Mouse (Mus musculus) midbrain, postnatal 0 days (tissue): ENCODE measurements around the gene Rftn1. TPM values are rescaled to one million over a fixed set of nuclear protein-coding genes. Genes with fewer than 3 reads are reported as not detected.

Source experiments
- ATAC-seq: fragments of 200-750 bp; cut with Nextera tagmentation; 2 replicates; pipeline ENCODE4 v1.8.0; 2017; ENCODE audit warnings: moderate number of reproducible peaks, mild to moderate bottlenecking, moderate TSS enrichment, moderate library complexity; ENCODE audit not compliant: low FRiP score
- DNase-seq: peaks from one replicate; pipeline ENCODE4 v3.0.0-alpha.2; 2015; ENCODE audit warnings: low spot score
- H3K27ac ChIP-seq: fragments of 300-500 bp; sonication (generic); 2 replicates; pipeline ENCODE4 v1.5.1; 2014; ENCODE audit warnings: low read depth, mild to moderate bottlenecking, low read length, mixed read lengths
- H3K27me3 ChIP-seq: fragments of 300-500 bp; sonication (generic); 2 replicates; pipeline ENCODE4 v1.6.1; 2014; ENCODE audit warnings: low read length, control low read depth, mixed read lengths; ENCODE audit not compliant: insufficient read depth
- H3K36me3 ChIP-seq: fragments of 300-500 bp; sonication (generic); 2 replicates; pipeline ENCODE4 v1.6.1; 2014; ENCODE audit warnings: low read length, control low read depth, mixed read lengths; ENCODE audit not compliant: insufficient read depth
- H3K4me1 ChIP-seq: fragments of 300-500 bp; sonication (generic); 2 replicates; pipeline ENCODE4 v1.6.1; 2014; ENCODE audit warnings: mild to moderate bottlenecking, control low read depth, antibody characterized with exemption, low read length, mixed read lengths; ENCODE audit not compliant: insufficient read depth
- H3K4me2 ChIP-seq: fragments of 300-500 bp; sonication (generic); 2 replicates; pipeline ENCODE4 v1.6.1; 2014; ENCODE audit warnings: low read depth, mild to moderate bottlenecking, low read length, mixed read lengths; ENCODE audit not compliant: poor library complexity, severe bottlenecking
- H3K4me3 ChIP-seq: fragments of 300-500 bp; sonication (generic); 2 replicates; pipeline ENCODE4 v1.5.1; 2014; ENCODE audit warnings: low read depth, mild to moderate bottlenecking, low read length, moderate library complexity
- H3K9ac ChIP-seq: fragments of 300-500 bp; sonication (generic); replicated peaks from 2 replicates; pipeline ENCODE4 v1.6.1; 2014; ENCODE audit warnings: mild to moderate bottlenecking, low read length, moderate library complexity, mixed read lengths; ENCODE audit not compliant: poor library complexity, severe bottlenecking
- H3K9me3 ChIP-seq: fragments of 300-500 bp; sonication (generic); 2 replicates; pipeline ENCODE4 v1.6.1; 2016; ENCODE audit warnings: low read length, control low read depth
- CTCF ChIP-seq: IDR thresholded peaks from 2 replicates; pipeline ENCODE4 v1.5.1; 2016; ENCODE audit warnings: antibody characterized with exemption, mild to moderate bottlenecking
- WGBS: fragments of 180-500 bp; shearing (Covaris S2); extraction: QIAGEN DNeasy Blood & Tissue Kit; methylation state at CpG from one replicate; pipeline ENCODE4 v1.1.7; 2014; 5-methylcytosine and 5-hydroxymethylcytosine counted together
- polyA plus RNA-seq: library from polyadenylated mRNA; unstranded; fragments of >200 nt; fragmentation: Nextera tagmentation; extraction: Ambion mirVana; gene quantifications from 2 replicates; pipeline ENCODE4 v1.2.1, GENCODE M21; 2015
- total RNA-seq: library from RNA; depleted of rRNA; stranded (reverse); fragments of >200 nt; gene quantifications from 2 replicates; pipeline ENCODE4 v1.2.3, GENCODE M21; 2014

Gene Rftn1
- total and polyA plus RNA-seq, 2 experiments from 2014 or later = 28.2 to 46.4 TPM

GRCm38 (mm10) chr17:50084721-50085120 lies 105.8 kb downstream of the Rftn1 start:
- WGBS = 85% methylated on average over 6 of the region's 6 CpGs
- TF ChIP-seq CTCF = no peak
- Histone ChIP-seq H3K9me3 (no peaks in the 10 kb centered on the region), H3K27me3 (no peaks in the 10 kb centered on the region; the same call in 1 of the 2 replicates), H3K4me1 (no peaks in the 10 kb centered on the region), H3K4me3 (no peak overlapping the region), H3K9ac (no peak overlapping the region), H3K4me2 (no peak overlapping the region), H3K27ac (no peak overlapping the region), H3K36me3 (no peaks in the 10 kb centered on the region)
- DNase-seq = no peak
- no peak for ATAC-seq

- no peak for TF ChIP-seq CTCF
- H3K27ac ChIP-seq = no peak overlapping the region
Observed at GRCm38 (mm10) chr17:50083937-50084336, 106.5 kb downstream of the Rftn1 start.

GRCm38 (mm10) chr17:50082947-50083346 lies 107.5 kb downstream of the Rftn1 start:
- no peaks in the 10 kb centered on the region; the same call in 1 of the 2 replicates for H3K27me3 ChIP-seq
- no peak overlapping the region for H3K4me3 ChIP-seq
- H3K27ac ChIP-seq = no peak overlapping the region
- TF ChIP-seq CTCF = no peak
- DNase-seq = no peak
- no peaks in the 10 kb centered on the region for H3K9me3 ChIP-seq
- no peak for ATAC-seq
- no peaks in the 10 kb centered on the region for H3K36me3 ChIP-seq
- H3K4me2 ChIP-seq = no peak overlapping the region
- WGBS = 57% methylated on average over 3 of the region's 3 CpGs
- H3K9ac ChIP-seq = no peak overlapping the region
- no peaks in the 10 kb centered on the region for H3K4me1 ChIP-seq

More at GRCm38 (mm10) chr17:50083937-50084336, 106.5 kb downstream of the Rftn1 start:
- Histone ChIP-seq H3K27me3 (no peaks in the 10 kb centered on the region; the same call in 1 of the 2 replicates), H3K4me1 (no peaks in the 10 kb centered on the region), H3K9me3 (no peaks in the 10 kb centered on the region), H3K4me3 (no peak overlapping the region), H3K4me2 (no peak overlapping the region), H3K9ac (no peak overlapping the region), H3K36me3 (no peaks in the 10 kb centered on the region)
- no peak for ATAC-seq
- WGBS = 90% methylated on average over 4 of the region's 4 CpGs
- DNase-seq = no peak

- no peak for TF ChIP-seq CTCF
- H3K27me3 ChIP-seq = no peaks in the 10 kb centered on the region; the same call in 1 of the 2 replicates
- no peak overlapping the region for H3K27ac ChIP-seq
- H3K9me3 ChIP-seq = no peaks in the 10 kb centered on the region
- ATAC-seq (no peak), DNase-seq (no peak)
- no peak overlapping the region for H3K4me3 ChIP-seq
- H3K36me3 ChIP-seq = no peaks in the 10 kb centered on the region
- H3K4me2 ChIP-seq = no peak overlapping the region
- no peaks in the 10 kb centered on the region for H3K4me1 ChIP-seq
- no peak overlapping the region for H3K9ac ChIP-seq
- WGBS = 45% methylated on average over 9 of the region's 9 CpGs
Observed at GRCm38 (mm10) chr17:50081647-50082046, 108.8 kb downstream of the Rftn1 start.

- DNase-seq (no peak), ATAC-seq (no peak)
- Histone ChIP-seq H3K27ac (no peak overlapping the region), H3K4me1 (no peaks in the 10 kb centered on the region), H3K36me3 (no peaks in the 10 kb centered on the region), H3K27me3 (no peaks in the 10 kb centered on the region; the same call in 1 of the 2 replicates), H3K9me3 (no peaks in the 10 kb centered on the region), H3K9ac (no peak overlapping the region), H3K4me3 (no peak overlapping the region), H3K4me2 (no peak overlapping the region)
- 88% methylated on average over 4 of the region's 4 CpGs for WGBS
- no peak for TF ChIP-seq CTCF
Observed at GRCm38 (mm10) chr17:50080991-50081390, 109.5 kb downstream of the Rftn1 start.

GRCm38 (mm10) chr17:50078749-50079148 lies 111.7 kb downstream of the Rftn1 start:
- ATAC-seq (no peak), DNase-seq (no peak)
- H3K9ac ChIP-seq = no peak overlapping the region
- no peaks in the 10 kb centered on the region for H3K4me1 ChIP-seq
- no peak for TF ChIP-seq CTCF
- 97% methylated on average over 6 of the region's 6 CpGs for WGBS
- no peak overlapping the region for H3K4me3 ChIP-seq
- H3K36me3 ChIP-seq = no peaks in the 10 kb centered on the region
- H3K27ac ChIP-seq = no peak overlapping the region
- H3K27me3 ChIP-seq = no peaks in the 10 kb centered on the region; the same call in 1 of the 2 replicates
- H3K4me2 ChIP-seq = no peak overlapping the region
- H3K9me3 ChIP-seq = no peaks in the 10 kb centered on the region
